Mouse (Mus musculus): Measurements from ENCODE around the gene Tubb1. TPM values are rescaled to one million over a fixed set of nuclear protein-coding genes. Genes with fewer than 3 reads are reported as not detected.

Gene Tubb1
- not detected for total RNA-seq (2021)

GRCm38 (mm10) chr2:174450353-174450752, at the start of gene Tubb1:
TSS of gene Tubb1 (plus strand) at chr2:174450695.
- no peak for DNase-seq

DNA sequence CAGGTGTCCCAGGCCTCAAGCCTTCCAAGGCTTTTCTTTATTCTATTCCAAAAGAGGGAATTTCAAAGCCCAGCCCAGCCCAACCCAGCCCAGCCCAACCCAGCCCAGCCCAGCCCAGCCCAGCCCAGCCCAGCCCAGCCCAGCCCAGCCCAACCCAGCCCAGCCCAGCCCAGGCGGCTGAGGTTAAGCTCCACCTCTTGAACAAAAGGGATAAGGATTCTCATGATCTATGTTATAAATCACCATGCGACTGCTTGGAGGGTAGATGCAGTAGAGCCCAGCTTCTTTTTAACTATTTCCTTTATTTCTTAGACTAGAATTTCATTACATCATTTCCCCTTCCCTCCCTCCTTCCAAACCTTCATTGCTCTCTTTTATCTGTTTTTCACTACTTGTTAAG, 40.3 kb upstream of the Tubb1 start:
- no peak for DNase-seq

DNA sequence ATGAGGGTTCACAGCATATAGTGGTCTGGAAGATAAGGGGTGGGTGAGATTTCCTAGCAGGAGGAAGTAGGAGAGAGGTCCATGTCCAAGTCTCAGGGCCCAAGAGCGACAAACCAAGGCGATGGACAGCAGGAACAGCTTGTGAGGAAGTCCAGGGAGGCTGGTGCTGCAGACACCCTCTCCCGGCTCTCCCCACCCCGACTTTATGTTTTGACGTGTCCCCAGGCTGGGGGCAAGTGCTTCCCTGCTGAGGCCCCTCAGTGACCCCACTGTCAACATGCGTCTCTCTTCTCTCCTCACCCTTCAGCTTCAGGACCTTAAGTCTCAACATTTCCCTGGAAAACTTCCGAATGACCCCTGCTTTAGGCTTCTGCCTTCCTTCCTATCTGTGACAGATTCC, 37.4 kb upstream of the Tubb1 start:
- DNase-seq = no peak

GRCm38 (mm10) chr2:174415001-174415730, 35.3 kb upstream of the Tubb1 start:
- no peak for DNase-seq

GRCm38 (mm10) chr2:174415731-174416310, 34.7 kb upstream of the Tubb1 start, which contains the start of gene Nelfcd:
TSS of gene Nelfcd (plus strand) at chr2:174415804.
- DNase-seq = peak; percentile 90 to 91

DNA sequence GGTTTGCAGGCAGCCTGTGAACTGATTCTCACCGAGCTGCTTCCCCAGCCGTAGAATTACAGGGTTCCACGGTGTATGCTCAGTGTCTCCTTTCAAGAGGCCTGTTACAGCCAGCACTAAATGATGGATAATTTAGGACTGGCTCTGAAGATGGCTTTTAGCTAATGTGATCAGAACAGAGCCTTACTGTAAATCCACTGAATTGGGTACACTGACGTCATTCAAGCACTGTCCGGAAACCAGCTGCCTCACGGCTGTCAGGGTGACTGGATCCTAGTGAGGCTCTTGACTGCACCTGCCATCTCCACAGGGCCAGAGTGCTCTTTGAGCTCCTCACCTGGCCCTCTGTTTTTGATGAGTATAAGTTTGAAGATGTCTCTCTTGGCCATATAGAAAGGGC, 29.4 kb upstream of the Tubb1 start:
- no peak for DNase-seq

- no peak for DNase-seq
Measured at GRCm38 (mm10) chr2:174424301-174425085, 26.0 kb upstream of the Tubb1 start.

GRCm38 (mm10) chr2:174426856-174427255, 23.6 kb upstream of the Tubb1 start:
- DNase-seq = no peak

DNA sequence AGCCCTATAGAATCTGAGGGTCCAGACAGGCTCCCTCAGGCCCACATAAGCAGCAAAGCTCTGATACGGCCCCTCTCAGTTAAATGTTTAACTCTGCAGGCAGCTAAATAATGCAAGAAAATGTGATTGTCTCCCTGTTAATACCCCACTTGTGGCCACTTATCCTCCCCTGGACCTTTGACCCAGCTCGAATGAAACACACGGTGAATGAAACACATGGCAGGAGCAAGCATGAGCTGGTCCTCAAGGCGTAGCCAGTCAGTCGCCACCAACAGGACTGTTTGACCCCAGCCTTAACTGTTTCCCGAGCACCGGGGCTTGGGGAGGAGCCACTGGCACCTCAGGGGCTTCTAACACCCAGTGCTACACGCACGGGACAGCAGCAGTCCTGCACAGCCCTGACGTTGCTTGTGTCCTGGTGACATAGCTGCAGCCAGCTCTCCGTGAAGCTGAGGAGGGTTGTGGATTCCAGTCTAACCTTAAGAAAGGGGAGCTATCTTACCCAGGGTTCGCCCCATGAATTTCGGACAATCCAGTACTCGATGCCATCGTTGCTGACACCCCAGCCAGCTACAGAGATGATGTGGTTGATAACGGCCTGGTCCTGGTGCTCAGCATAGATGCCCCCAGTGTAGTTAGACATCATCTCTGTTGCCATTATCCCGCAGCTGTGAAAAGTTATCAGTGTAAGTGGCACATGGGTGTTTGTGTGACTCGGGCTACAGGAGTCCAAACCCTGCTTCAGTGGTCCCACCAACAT, 22.2 kb upstream of the Tubb1 start:
- DNase-seq = no peak

DNA sequence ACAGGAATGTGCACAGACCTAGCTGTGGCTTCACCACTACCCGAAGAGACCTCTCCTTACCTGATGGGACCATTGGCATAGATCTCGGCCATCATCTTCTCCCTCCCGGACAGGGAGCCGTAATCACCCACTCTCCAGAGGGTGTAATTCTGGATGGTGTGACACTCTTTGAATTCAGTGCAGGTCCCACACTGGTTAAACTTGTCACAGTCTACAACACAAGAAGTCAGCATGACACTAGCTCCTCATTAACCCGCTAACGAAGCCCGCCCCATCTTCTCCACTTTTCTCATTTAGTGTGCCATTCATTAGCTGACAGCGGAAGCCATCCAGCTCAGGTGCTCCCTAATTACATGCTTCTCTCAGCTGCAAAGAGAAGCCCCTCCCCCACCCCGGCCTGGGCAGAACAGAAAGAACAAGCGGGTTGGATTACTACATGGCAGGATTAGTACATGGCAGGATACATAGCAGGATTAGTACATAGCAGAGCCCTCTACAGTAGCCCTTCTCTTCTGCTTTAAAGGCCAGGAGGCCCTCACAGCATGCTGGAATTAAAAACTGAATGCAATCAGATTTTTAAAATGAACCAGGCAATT, 21.4 kb upstream of the Tubb1 start:
- no peak for DNase-seq

GRCm38 (mm10) chr2:174434943-174435342, 15.6 kb upstream of the Tubb1 start:
- DNase-seq = no peak

- DNase-seq = no peak
Measured at GRCm38 (mm10) chr2:174436076-174436701, 14.3 kb upstream of the Tubb1 start.

GRCm38 (mm10) chr2:174436916-174437696, 13.4 kb upstream of the Tubb1 start:
- DNase-seq = no peak

DNA sequence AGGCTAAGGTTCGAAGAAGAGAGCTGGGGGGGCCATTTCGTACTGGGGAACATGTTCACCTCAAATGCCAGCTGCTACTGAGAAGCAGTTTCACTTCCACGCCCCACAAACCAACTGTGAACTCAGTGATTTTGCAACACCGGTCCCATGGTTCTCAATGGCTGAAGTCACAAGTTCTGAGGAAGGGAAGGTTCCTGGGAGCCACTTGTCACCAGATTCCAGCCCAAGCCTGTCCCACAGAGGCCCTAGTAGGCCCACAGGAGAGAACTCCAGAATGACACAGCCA, 12.9 kb upstream of the Tubb1 start:
- no peak for DNase-seq

- no peak for DNase-seq
Measured at GRCm38 (mm10) chr2:174438181-174438580, 12.3 kb upstream of the Tubb1 start.

DNA sequence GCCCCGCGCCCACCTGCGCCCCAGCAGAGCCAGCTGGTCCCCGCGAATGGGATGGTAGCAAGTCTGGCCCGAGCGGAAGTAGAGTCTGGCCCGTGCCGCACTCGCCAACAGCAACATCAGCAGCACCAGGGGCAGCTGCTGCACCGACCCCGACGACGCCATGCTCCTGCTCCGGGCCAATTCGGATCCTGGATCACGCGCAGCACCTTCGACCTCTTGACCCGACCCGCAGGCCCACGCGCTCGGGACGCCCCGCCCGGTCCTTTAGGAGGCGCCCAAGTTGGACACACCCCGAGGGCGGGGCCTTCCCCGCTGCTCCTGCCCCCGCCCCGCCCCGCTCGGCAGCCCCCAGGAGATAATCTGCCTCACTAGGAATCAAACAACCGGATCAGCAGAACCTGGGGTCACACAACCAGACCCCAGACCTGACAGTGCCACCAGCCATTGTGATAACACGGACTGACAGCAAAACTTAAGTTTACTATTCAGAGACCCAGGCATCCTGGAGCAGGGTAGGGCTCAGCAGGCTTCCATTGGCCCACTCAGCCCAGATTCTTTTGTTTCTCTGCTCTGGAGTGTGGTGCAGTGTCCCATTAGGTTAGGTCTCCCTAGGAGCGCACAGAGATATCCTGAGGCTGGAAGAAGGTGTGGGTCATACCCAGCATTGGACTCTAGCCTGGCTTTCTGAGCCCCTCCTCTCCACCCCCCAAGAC, 11.6 kb upstream of the Tubb1 start, which contains the start of gene Ctsz:
Ctsz (minus strand) TSS at position 303 of the 713 bp plus-strand sequence.
- DNase-seq = peak; percentile 15 to 29

GRCm38 (mm10) chr2:174439450-174439838, 11.1 kb upstream of the Tubb1 start:
- no peak for DNase-seq

GRCm38 (mm10) chr2:174439961-174440360, 10.5 kb upstream of the Tubb1 start:
- no peak for DNase-seq

- no peak for DNase-seq
Measured at GRCm38 (mm10) chr2:174441898-174442297, 8.6 kb upstream of the Tubb1 start.

GRCm38 (mm10) chr2:174442460-174442859, 8.0 kb upstream of the Tubb1 start:
- DNase-seq = no peak
